Mouse (Mus musculus) liver, postnatal 0 days (tissue): ENCODE data around the gene Trim16.

Experiments used
- CTCF ChIP-seq: sonication (generic); IDR thresholded peaks from 2 replicates; pipeline ENCODE4 v1.5.1; 2016; ENCODE audit warnings: antibody characterized with exemption, low read depth
- EP300 ChIP-seq: IDR thresholded peaks from 2 replicates; pipeline ENCODE4 v1.6.1; 2016; ENCODE audit warnings: antibody characterized with exemption, low read depth, mild to moderate bottlenecking

DNA sequence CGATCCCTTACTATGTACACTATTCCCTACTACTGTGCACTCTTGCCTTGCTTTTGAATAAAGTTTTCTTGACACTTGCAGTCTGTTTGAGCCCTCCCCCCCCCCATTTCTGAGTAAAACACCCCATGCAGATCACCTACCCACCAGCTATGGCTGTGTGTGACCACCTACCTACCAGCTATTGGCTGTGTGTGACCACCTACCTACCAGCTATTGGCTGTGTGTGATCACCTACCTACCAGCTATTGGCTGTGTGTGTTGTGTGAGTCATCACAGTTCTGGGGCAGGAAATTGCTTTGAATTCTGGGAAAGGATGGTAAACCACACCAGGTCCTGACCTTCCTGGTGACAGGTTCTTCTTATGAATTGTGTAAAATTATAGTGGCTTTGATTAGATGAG lies 4.6 kb upstream of the Trim16 start:
- no peak for TF ChIP-seq CTCF
- no peak for TF ChIP-seq EP300
